Mouse (Mus musculus): ENCODE results near the gene Rwdd4a.

DNA sequence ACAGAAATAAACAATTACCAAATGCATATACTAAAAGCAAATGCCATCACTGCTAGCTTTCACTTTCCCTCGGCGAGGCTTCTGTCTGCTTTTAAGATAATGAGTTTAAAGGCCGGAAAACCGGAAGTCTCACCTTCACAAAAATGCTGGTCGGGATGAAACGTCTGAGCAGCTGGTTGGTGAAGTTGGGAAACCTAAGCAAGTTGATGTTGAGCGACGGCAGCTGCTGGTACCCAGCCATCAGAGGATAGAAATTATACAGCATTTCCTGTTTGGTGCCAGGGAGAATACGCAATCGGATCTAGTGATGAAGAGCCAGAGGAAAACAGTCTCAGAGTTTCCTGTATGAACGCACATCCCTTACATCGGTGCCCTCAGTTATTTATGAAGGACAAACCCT, 40.4 kb upstream of the Rwdd4a start:
- no peak for TF ChIP-seq CTCF (IDR thresholded peaks at IDR 0.05; ENCODE audit: low read depth)
- TF ChIP-seq EP300 (IDR thresholded peaks at IDR 0.05; ENCODE audit: low read depth), result no peak
